Mouse (Mus musculus) cerebellum, postnatal 25 days (tissue): ENCODE measurements around the gene Olfr1338.

ENCODE experiments used
- DNase-seq, 2 experiments: peaks; one replicate each; pipeline ENCODE4 v3.0.0; 2021; ENCODE audit warnings: mixed read lengths in 2 of 2

Gene Olfr1338

GRCm38 (mm10) chr4:118758637-118759036, at the start of gene Olfr1338:
Gene Olfr1338, minus strand, starts transcription at chr4:118758737.
- DNase-seq, result no peak

- peak; percentile 12 to 47 for DNase-seq
These were observed 34.3 kb upstream of the Olfr1338 start for GRCm38 (mm10) chr4:118792796-118793195.

- DNase-seq, result no peak
These were observed 23.9 kb upstream of the Olfr1338 start, which contains the start of gene Olfr1337 for GRCm38 (mm10) chr4:118782486-118782885. Gene Olfr1337, minus strand, starts transcription at chr4:118782586.

GRCm38 (mm10) chr4:118741881-118742280, 16.7 kb downstream of the Olfr1338 start:
- DNase-seq, result peak; percentile 19 to 44

- no peak for DNase-seq
These were observed 17.4 kb downstream of the Olfr1338 start for GRCm38 (mm10) chr4:118740988-118741698.

- no peak for DNase-seq
These were observed 19.0 kb downstream of the Olfr1338 start for GRCm38 (mm10) chr4:118739574-118739973.

- no peak for DNase-seq
These were observed 26.7 kb downstream of the Olfr1338 start, which contains the start of gene Olfr1339 for GRCm38 (mm10) chr4:118731875-118732274. Gene Olfr1339, plus strand, starts transcription at chr4:118732175.

- DNase-seq, result no peak
These were observed 36.6 kb downstream of the Olfr1338 start for GRCm38 (mm10) chr4:118721742-118722483.

- no peak for DNase-seq
These were observed 38.7 kb downstream of the Olfr1338 start, which contains the start of gene Olfr1340 for GRCm38 (mm10) chr4:118719838-118720237. Gene Olfr1340, plus strand, starts transcription at chr4:118720138.

- no peak for DNase-seq
These were observed 46.9 kb downstream of the Olfr1338 start for GRCm38 (mm10) chr4:118711656-118712055.

- DNase-seq, result no peak
These were observed 50.5 kb downstream of the Olfr1338 start for GRCm38 (mm10) chr4:118708086-118708485.

- DNase-seq, result no peak
These were observed 55.3 kb downstream of the Olfr1338 start, which contains the start of gene Olfr1341 for GRCm38 (mm10) chr4:118703223-118703622. Gene Olfr1341, plus strand, starts transcription at chr4:118703523.
